Mouse (Mus musculus): ENCODE results near the gene Gm28374. TPM values are rescaled to one million over a fixed set of nuclear protein-coding genes. Genes with fewer than 3 reads are reported as not detected.

The Gm28374 gene
- polyA plus RNA-seq, 1 experiment: 1.6 TPM

GRCm38 (mm10) chr19:6094119-6094518 lies 12.1 kb upstream of the Gm28374 start, which contains the start of gene AC131692.1:
Gene AC131692.1, plus strand, starts transcription at chr19:6094419.
- H3K4me1 ChIP-seq (ENCODE audit: control insufficient read depth, insufficient read depth, low read length): no peaks in the 10 kb centered on the region
- H3K27ac ChIP-seq (ENCODE audit: insufficient read depth, low read length): no peak within 1 kb of the TSS
- TF ChIP-seq POLR2A (IDR thresholded peaks at IDR 0.05; ENCODE audit: low read depth, low read length): no peak
- no peak for TF ChIP-seq CTCF (IDR thresholded peaks at IDR 0.05; ENCODE audit: borderline replicate concordance, insufficient read depth, low read length)
- no peak within 1 kb of the TSS for H3K4me3 ChIP-seq (ENCODE audit: insufficient read depth, low read length)

- peaks cover 1% of the 10 kb centered on the region; the same call in 1 of the 2 replicates for H3K4me1 ChIP-seq (ENCODE audit: control insufficient read depth, insufficient read depth, low read length)
- no peak overlapping the region for H3K27ac ChIP-seq (ENCODE audit: insufficient read depth, low read length)
- no peak for TF ChIP-seq CTCF (IDR thresholded peaks at IDR 0.05; ENCODE audit: borderline replicate concordance, insufficient read depth, low read length)
- TF ChIP-seq POLR2A (IDR thresholded peaks at IDR 0.05; ENCODE audit: low read depth, low read length): no peak
- H3K4me3 ChIP-seq (ENCODE audit: insufficient read depth, low read length): no peak overlapping the region
Observed at GRCm38 (mm10) chr19:6088841-6089240, 6.8 kb upstream of the Gm28374 start.

GRCm38 (mm10) chr19:6085417-6085879 lies 3.4 kb upstream of the Gm28374 start:
- TF ChIP-seq POLR2A (IDR thresholded peaks at IDR 0.05; ENCODE audit: low read depth, low read length) (no peak), CTCF (IDR thresholded peaks at IDR 0.05; ENCODE audit: borderline replicate concordance, insufficient read depth, low read length) (no peak)
- peak overlapping the region; percentile 87 for H3K4me3 ChIP-seq (ENCODE audit: insufficient read depth, low read length)
- peaks cover 4% of the 10 kb centered on the region; the same call in 1 of the 2 replicates for H3K4me1 ChIP-seq (ENCODE audit: control insufficient read depth, insufficient read depth, low read length)
- H3K27ac ChIP-seq (ENCODE audit: insufficient read depth, low read length): no peak overlapping the region

- TF ChIP-seq CTCF (IDR thresholded peaks at IDR 0.05; ENCODE audit: borderline replicate concordance, insufficient read depth, low read length) (no peak), POLR2A (IDR thresholded peaks at IDR 0.05; ENCODE audit: low read depth, low read length) (peak; percentile 61)
- Histone ChIP-seq H3K27ac (ENCODE audit: insufficient read depth, low read length) (peak within 1 kb of the TSS; percentile 55; the same call in 1 of the 2 replicates), H3K4me3 (ENCODE audit: insufficient read depth, low read length) (peak within 1 kb of the TSS; percentile 87), H3K4me1 (ENCODE audit: control insufficient read depth, insufficient read depth, low read length) (peaks cover 4% of the 10 kb centered on the region; the same call in 1 of the 2 replicates)
Observed at GRCm38 (mm10) chr19:6084478-6085248, 2.6 kb upstream of the Gm28374 start, which contains the start of the genes Zfpl1 and Cdca5. Gene Zfpl1, minus strand, starts transcription at chr19:6084956. Gene Cdca5, plus strand, starts transcription at chr19:6084983.

GRCm38 (mm10) chr19:6079983-6080480 lies 2.0 kb downstream of the Gm28374 start, which contains the start of gene Tmem262:
Gene Tmem262, plus strand, starts transcription at chr19:6080033.
- no peak for TF ChIP-seq POLR2A (IDR thresholded peaks at IDR 0.05; ENCODE audit: low read depth, low read length)
- TF ChIP-seq CTCF (IDR thresholded peaks at IDR 0.05; ENCODE audit: borderline replicate concordance, insufficient read depth, low read length): no peak
- peaks cover 4% of the 10 kb centered on the region; the same call in 1 of the 2 replicates for H3K4me1 ChIP-seq (ENCODE audit: control insufficient read depth, insufficient read depth, low read length)
- H3K27ac ChIP-seq (ENCODE audit: insufficient read depth, low read length): no peak within 1 kb of the TSS
- no peak within 1 kb of the TSS for H3K4me3 ChIP-seq (ENCODE audit: insufficient read depth, low read length)

GRCm38 (mm10) chr19:6076564-6077393 lies 5.3 kb downstream of the Gm28374 start, which contains the start of gene Vps51:
Gene Vps51, minus strand, starts transcription at chr19:6077231.
- Histone ChIP-seq H3K27ac (ENCODE audit: insufficient read depth, low read length) (peak within 1 kb of the TSS; percentile 62; the same call in 1 of the 2 replicates), H3K4me3 (ENCODE audit: insufficient read depth, low read length) (peak within 1 kb of the TSS; percentile 64), H3K4me1 (ENCODE audit: control insufficient read depth, insufficient read depth, low read length) (no peaks in the 10 kb centered on the region)
- TF ChIP-seq POLR2A (IDR thresholded peaks at IDR 0.05; ENCODE audit: low read depth, low read length) (peak; percentile 50), CTCF (IDR thresholded peaks at IDR 0.05; ENCODE audit: borderline replicate concordance, insufficient read depth, low read length) (no peak)

- Histone ChIP-seq H3K27ac (ENCODE audit: insufficient read depth, low read length) (no peak overlapping the region), H3K4me1 (ENCODE audit: control insufficient read depth, insufficient read depth, low read length) (no peaks in the 10 kb centered on the region), H3K4me3 (ENCODE audit: insufficient read depth, low read length) (no peak overlapping the region)
- no peak for TF ChIP-seq CTCF (IDR thresholded peaks at IDR 0.05; ENCODE audit: borderline replicate concordance, insufficient read depth, low read length)
- no peak for TF ChIP-seq POLR2A (IDR thresholded peaks at IDR 0.05; ENCODE audit: low read depth, low read length)
Observed at GRCm38 (mm10) chr19:6073889-6074288, 8.2 kb downstream of the Gm28374 start.

- TF ChIP-seq POLR2A (IDR thresholded peaks at IDR 0.05; ENCODE audit: low read depth, low read length) (no peak), CTCF (IDR thresholded peaks at IDR 0.05; ENCODE audit: borderline replicate concordance, insufficient read depth, low read length) (no peak)
- Histone ChIP-seq H3K27ac (ENCODE audit: insufficient read depth, low read length) (no peak overlapping the region), H3K4me3 (ENCODE audit: insufficient read depth, low read length) (no peak overlapping the region), H3K4me1 (ENCODE audit: control insufficient read depth, insufficient read depth, low read length) (no peaks in the 10 kb centered on the region)
Observed at GRCm38 (mm10) chr19:6071261-6071660, 10.8 kb downstream of the Gm28374 start.

GRCm38 (mm10) chr19:6070571-6071250 lies 11.3 kb downstream of the Gm28374 start:
- Histone ChIP-seq H3K4me3 (ENCODE audit: insufficient read depth, low read length) (no peak overlapping the region), H3K4me1 (ENCODE audit: control insufficient read depth, insufficient read depth, low read length) (no peaks in the 10 kb centered on the region), H3K27ac (ENCODE audit: insufficient read depth, low read length) (no peak overlapping the region)
- TF ChIP-seq CTCF (IDR thresholded peaks at IDR 0.05; ENCODE audit: borderline replicate concordance, insufficient read depth, low read length) (no peak), POLR2A (IDR thresholded peaks at IDR 0.05; ENCODE audit: low read depth, low read length) (no peak)
